ENCODE assay signal across 21 mouse cellular contexts in the genomic region with DNA sequence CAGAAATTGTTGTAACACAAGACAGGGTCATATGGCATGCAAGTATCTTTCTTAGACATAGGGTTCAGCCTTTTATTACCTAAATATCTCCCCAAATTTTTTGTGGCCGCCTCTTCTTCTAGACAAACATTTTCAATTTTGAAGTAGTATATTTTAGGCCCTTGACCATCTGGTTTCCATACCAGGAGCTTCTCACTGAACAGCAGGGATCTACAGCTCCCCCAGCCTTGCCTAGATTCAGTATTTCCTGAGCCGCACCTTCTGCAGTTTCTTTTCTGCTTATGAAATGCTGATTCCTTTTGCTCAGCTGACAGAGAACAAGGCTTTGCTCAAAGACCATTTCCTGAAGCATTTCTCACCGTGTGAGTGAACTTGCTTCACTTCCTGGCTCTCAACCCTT.
A peak's percentile ranks its signal among the peaks of the same experiment; 100 is the strongest.
DNase-seq lines count a peak whose midpoint lies in the region; ATAC-seq lines count a peak whose summit lies in the region.
"Had no signal": no experiment of that assay in that cellular context is flagged by ENCODE, and none has a peak within 500 bp of the region (broad histone marks: within the 10 kb centered on the region; RNA-seq: fewer than 3 reads in every experiment).

No protein-coding gene starts in this region.

- no peaks in the 10 kb centered on the region for H3K27me3 ChIP-seq in liver, embryonic 12.5 days (replicated peaks)
- H3K27me3 ChIP-seq: CH12.LX; embryonic facial prominence, embryonic 12.5 days; hindbrain, embryonic 15.5 days; kidney, embryonic 15.5 days; limb, embryonic 15.5 days had no signal

- no peaks in the 10 kb centered on the region for H3K4me1 ChIP-seq in liver, embryonic 12.5 days
- H3K4me1 ChIP-seq: embryonic facial prominence, embryonic 12.5 days; hindbrain, embryonic 15.5 days; kidney, embryonic 15.5 days; limb, embryonic 15.5 days had no signal

- intact Hi-C loops in gastrocnemius, postnatal 14 days (cut with DNase I; ENCODE audit: low total_unique reads), result no loop called here

- H3K9ac ChIP-seq in liver, embryonic 12.5 days, result no peak overlapping the region
- H3K9ac ChIP-seq: embryonic facial prominence, embryonic 12.5 days; forebrain, postnatal 0 days; hindbrain, embryonic 15.5 days; kidney, embryonic 15.5 days; limb, embryonic 15.5 days; liver, postnatal 0 days had no signal

- H3K27ac ChIP-seq in liver, embryonic 12.5 days, result no peak overlapping the region
- H3K27ac ChIP-seq: embryonic facial prominence, embryonic 12.5 days; hindbrain, embryonic 15.5 days; kidney, embryonic 15.5 days; limb, embryonic 15.5 days had no signal

- no peak overlapping the region for H3K4me3 ChIP-seq in liver, embryonic 12.5 days
- H3K4me3 ChIP-seq: embryonic facial prominence, embryonic 12.5 days; hindbrain, embryonic 15.5 days; kidney, embryonic 15.5 days; limb, embryonic 15.5 days had no signal

- H3K9me3 ChIP-seq in liver, embryonic 12.5 days (replicated peaks), result no peaks in the 10 kb centered on the region
- H3K9me3 ChIP-seq: kidney, embryonic 15.5 days; limb, embryonic 15.5 days had no signal

- peak; percentile 90 for ATAC-seq in frontal cortex, adult (ENCODE audit: low TSS enrichment)
- no peak for ATAC-seq in liver, embryonic 12.5 days
- ATAC-seq: forebrain, postnatal 0 days; intestine, embryonic 16.5 days; liver, postnatal 0 days had no signal

- H3K4me2 ChIP-seq in liver, embryonic 12.5 days, result no peak overlapping the region
- H3K4me2 ChIP-seq: embryonic facial prominence, embryonic 12.5 days; heart, embryonic 11.5 days; hindbrain, embryonic 15.5 days; kidney, embryonic 15.5 days; limb, embryonic 15.5 days had no signal

- 55% methylated on average over 3 of the region's 3 CpGs for WGBS in liver, embryonic 12.5 days (ENCODE audit: insufficient replicate concordance)

- no peak for DNase-seq in frontal cortex, postnatal 25 days (ENCODE audit: low spot score in 2 of 2)
- DNase-seq in right cerebral cortex, adult 2 months (ENCODE audit: low spot score in 2 of 2), result peak; percentile 36 to 38
- DNase-seq in right cerebral cortex, postnatal 4 days, result no peak
- peak; percentile 22 to 64 for DNase-seq in left cerebral cortex, adult 9 months (ENCODE audit: low spot score in 2 of 2)
- DNase-seq in gastrocnemius, postnatal 14 days, result no peak
- DNase-seq in heart, adult 8-10 months (ENCODE audit: low spot score), result no peak
- DNase-seq: adrenal gland, adult 2 months; forebrain, postnatal 0 days; gastrocnemius, postnatal 36 days; heart, postnatal 14 days; liver, postnatal 0 days; thymus, adult 18-20 months had no signal

- no peaks in the 10 kb centered on the region for H3K36me3 ChIP-seq in liver, embryonic 12.5 days
- H3K36me3 ChIP-seq: embryonic facial prominence, embryonic 12.5 days; hindbrain, embryonic 15.5 days; kidney, embryonic 15.5 days; limb, embryonic 15.5 days had no signal

Comparison
In these comparisons a context has a peak if more than half of its experiments do, and no peak if none do; other contexts are left out.
1. DNase-seq: peak in right cerebral cortex, adult 2 months (2 of 2) and left cerebral cortex, adult 9 months (2 of 2); none in frontal cortex, postnatal 25 days (0 of 2), right cerebral cortex, postnatal 4 days (single experiment), gastrocnemius, postnatal 14 days (single experiment) and heart, adult 8-10 months (single experiment).